Mouse (Mus musculus) left cerebral cortex, postnatal 14 days (tissue): ENCODE results near the gene Gpatch1. TPM values are rescaled to one million over a fixed set of nuclear protein-coding genes. Genes with fewer than 3 reads are reported as not detected.

Experiments used
- DNase-seq, 2 experiments: peaks; one replicate each; pipeline ENCODE4 v3.0.0; 2021 to 2022; ENCODE audit warnings: low spot score in 2 of 2, mixed read lengths in 1 of 2
- intact Hi-C: fragments of 180-260 bp; cut with DNase I; formaldehyde crosslinking; loops from one replicate; pipeline ENCODE4 v1.15.1; 2025
- long read RNA-seq, 2 experiments: library from polyadenylated mRNA; stranded (forward); transcript quantifications; one replicate each; pipeline ENCODE4 v2.0.0; 2021
- total RNA-seq, 2 experiments: library from RNA; stranded (reverse); gene quantifications; 2 replicates each; pipeline ENCODE4 v1.2.3; 2021

The Gpatch1 gene
- total RNA-seq, result 10 to 100 TPM; 22.8 to 23.7 TPM
- long read RNA-seq, experiment 1, transcript Gpatch1-201 (20 exons, 3,065 nt), result major isoform, 33 of 42 reads
- long read RNA-seq, experiment 1, partial matches to known transcripts, result 2 of 42 reads
- long read RNA-seq, experiment 1, other reads (novel, unspliced or antisense), result 7 of 42 reads
- long read RNA-seq, experiment 2, transcript Gpatch1-201 (20 exons, 3,065 nt), result major isoform, 25 of 34 reads
- long read RNA-seq, experiment 2, partial matches to known transcripts, result 3 of 34 reads
- long read RNA-seq, experiment 2, other reads (novel, unspliced or antisense), result 6 of 34 reads

- peak; percentile 95 to 98 for DNase-seq
Measured at GRCm38 (mm10) chr7:35317729-35318609, at the start of gene Gpatch1. Gene Gpatch1, minus strand, starts transcription at chr7:35318440.

GRCm38 (mm10) chr7:35365161-35365910 lies 47.1 kb upstream of the Gpatch1 start:
- no peak for DNase-seq
- intact Hi-C loops, result no loop called here

More at GRCm38 (mm10) chr7:35317729-35318609, at the start of gene Gpatch1:
- intact Hi-C loops, result loop anchor here (5.0 kb wide), 1 partner anchor 74 kb away; no protein-coding TSS in a partner anchor

GRCm38 (mm10) chr7:35362868-35363267 lies 44.6 kb upstream of the Gpatch1 start:
- DNase-seq, result no peak
- intact Hi-C loops, result no loop called here

- intact Hi-C loops, result no loop called here
- DNase-seq, result no peak
Measured at GRCm38 (mm10) chr7:35362253-35362652, 44.0 kb upstream of the Gpatch1 start.

- intact Hi-C loops, result no loop called here
- DNase-seq, result no peak
Measured at GRCm38 (mm10) chr7:35357621-35358020, 39.4 kb upstream of the Gpatch1 start.

GRCm38 (mm10) chr7:35355303-35355872 lies 37.1 kb upstream of the Gpatch1 start:
- intact Hi-C loops, result no loop called here
- no peak for DNase-seq

- intact Hi-C loops, result no loop called here
Measured at GRCm38 (mm10) chr7:35353306-35353705, 35.1 kb upstream of the Gpatch1 start.

GRCm38 (mm10) chr7:35351155-35351554 lies 32.9 kb upstream of the Gpatch1 start:
- intact Hi-C loops, result no loop called here
- no peak for DNase-seq

More at GRCm38 (mm10) chr7:35353306-35353705, 35.1 kb upstream of the Gpatch1 start:
- no peak for DNase-seq

GRCm38 (mm10) chr7:35349886-35350684 lies 31.8 kb upstream of the Gpatch1 start:
- intact Hi-C loops, result no loop called here
- no peak for DNase-seq

GRCm38 (mm10) chr7:35349022-35349421 lies 30.8 kb upstream of the Gpatch1 start:
- intact Hi-C loops, result no loop called here
- no peak for DNase-seq

- DNase-seq, result no peak
- intact Hi-C loops, result no loop called here
Measured at GRCm38 (mm10) chr7:35347918-35348700, 29.9 kb upstream of the Gpatch1 start.

GRCm38 (mm10) chr7:35344785-35345330 lies 26.6 kb upstream of the Gpatch1 start:
- intact Hi-C loops, result no loop called here
- no peak for DNase-seq

GRCm38 (mm10) chr7:35342498-35342897 lies 24.3 kb upstream of the Gpatch1 start:
- DNase-seq, result peak in 1 of 2 experiments; percentile 16
- intact Hi-C loops, result no loop called here

- intact Hi-C loops, result no loop called here
- no peak for DNase-seq
Measured at GRCm38 (mm10) chr7:35341282-35341681, 23.0 kb upstream of the Gpatch1 start.

- DNase-seq, result no peak
Measured at GRCm38 (mm10) chr7:35340196-35340595, 22.0 kb upstream of the Gpatch1 start.

GRCm38 (mm10) chr7:35334527-35335452 lies 16.6 kb upstream of the Gpatch1 start:
- DNase-seq, result peak in 1 of 2 experiments; percentile 10
- intact Hi-C loops, result loop anchor here (5.0 kb wide), 1 partner anchor 53 kb away; no protein-coding TSS in a partner anchor

More at GRCm38 (mm10) chr7:35340196-35340595, 22.0 kb upstream of the Gpatch1 start:
- intact Hi-C loops, result no loop called here
